Mouse (Mus musculus) liver (tissue): ENCODE results near the gene Ipo11.
A peak's percentile ranks its signal among the peaks of the same experiment; 100 is the strongest.
"Not testable (repeated sequence)": the region's sequence is repeated elsewhere in the genome, so short reads cannot be mapped to it uniquely, and the experiment has no call there.

Experiments
- DNase-seq: peaks from one replicate; pipeline ENCODE4 v3.0.0-alpha.2; 2020; ENCODE audit warnings: mixed read lengths

Ipo11 gene

GRCm38 (mm10) chr13:106936256-106937137 lies at the start of gene Ipo11:
Gene Ipo11 (minus strand): TSS chr13:106936958.
- DNase-seq = peak; percentile 94

DNA sequence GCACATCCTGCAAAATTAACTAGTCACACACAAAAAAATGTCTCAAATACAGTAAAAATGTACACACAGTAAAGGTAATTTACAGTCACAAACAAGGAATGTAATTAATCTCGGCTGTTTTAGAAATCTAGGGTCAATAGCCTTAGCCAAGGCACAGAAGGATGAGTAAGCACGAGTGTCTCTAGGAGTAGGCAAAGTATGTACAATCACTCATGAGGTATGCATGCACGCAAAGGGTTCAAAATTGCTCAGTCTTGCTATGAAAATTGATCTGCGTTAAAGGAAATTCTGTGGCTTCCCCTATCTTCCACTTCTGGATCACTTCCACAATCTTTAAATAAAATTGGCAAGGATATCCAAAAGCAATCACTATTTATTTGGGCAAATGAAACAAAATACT lies 24.7 kb upstream of the Ipo11 start:
- DNase-seq = no peak

GRCm38 (mm10) chr13:106960557-106960956 lies 23.8 kb upstream of the Ipo11 start:
- DNase-seq = no peak

GRCm38 (mm10) chr13:106958286-106958685 lies 21.5 kb upstream of the Ipo11 start:
- DNase-seq = no peak

- no peak for DNase-seq
Observed at GRCm38 (mm10) chr13:106957554-106957953, 20.8 kb upstream of the Ipo11 start.

DNA sequence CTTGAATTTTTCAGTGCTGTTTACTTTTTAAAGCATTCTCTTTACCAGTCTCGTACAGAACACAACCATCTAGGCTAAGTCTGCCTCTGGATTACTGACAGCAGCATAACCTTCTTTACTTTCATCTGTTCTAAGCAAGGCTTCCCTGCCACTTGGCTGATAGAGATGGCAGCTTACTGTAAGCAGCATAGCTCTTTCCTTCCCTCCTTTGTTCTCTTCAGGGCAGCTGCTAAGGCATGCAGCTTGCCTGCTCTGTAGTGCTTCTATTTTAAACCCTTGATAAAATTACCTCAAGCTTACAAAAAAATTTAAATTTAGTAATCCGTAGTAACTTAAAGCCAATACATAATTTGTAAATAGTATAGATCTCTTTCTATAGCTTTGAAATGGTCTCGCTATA lies 18.1 kb upstream of the Ipo11 start:
- no peak for DNase-seq

DNA sequence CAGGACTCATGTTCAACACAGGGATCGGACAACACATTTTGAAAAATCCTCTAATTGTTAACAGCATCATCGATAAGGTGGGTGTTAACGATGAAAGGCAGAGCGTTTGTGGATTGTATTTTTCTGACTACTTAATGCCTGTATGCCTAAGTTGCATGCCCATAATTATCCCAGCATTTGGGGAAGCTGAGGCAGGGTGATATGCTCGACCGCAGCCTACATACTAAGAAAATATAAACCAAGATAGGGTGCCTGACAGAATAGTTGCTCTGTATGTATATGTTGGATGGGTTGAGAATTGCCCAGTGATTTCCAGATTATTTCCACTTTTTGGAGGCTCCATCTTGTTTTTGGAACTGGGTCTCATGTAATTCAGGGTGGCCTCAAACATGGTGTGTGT lies 10.8 kb upstream of the Ipo11 start:
- no peak for DNase-seq

DNA sequence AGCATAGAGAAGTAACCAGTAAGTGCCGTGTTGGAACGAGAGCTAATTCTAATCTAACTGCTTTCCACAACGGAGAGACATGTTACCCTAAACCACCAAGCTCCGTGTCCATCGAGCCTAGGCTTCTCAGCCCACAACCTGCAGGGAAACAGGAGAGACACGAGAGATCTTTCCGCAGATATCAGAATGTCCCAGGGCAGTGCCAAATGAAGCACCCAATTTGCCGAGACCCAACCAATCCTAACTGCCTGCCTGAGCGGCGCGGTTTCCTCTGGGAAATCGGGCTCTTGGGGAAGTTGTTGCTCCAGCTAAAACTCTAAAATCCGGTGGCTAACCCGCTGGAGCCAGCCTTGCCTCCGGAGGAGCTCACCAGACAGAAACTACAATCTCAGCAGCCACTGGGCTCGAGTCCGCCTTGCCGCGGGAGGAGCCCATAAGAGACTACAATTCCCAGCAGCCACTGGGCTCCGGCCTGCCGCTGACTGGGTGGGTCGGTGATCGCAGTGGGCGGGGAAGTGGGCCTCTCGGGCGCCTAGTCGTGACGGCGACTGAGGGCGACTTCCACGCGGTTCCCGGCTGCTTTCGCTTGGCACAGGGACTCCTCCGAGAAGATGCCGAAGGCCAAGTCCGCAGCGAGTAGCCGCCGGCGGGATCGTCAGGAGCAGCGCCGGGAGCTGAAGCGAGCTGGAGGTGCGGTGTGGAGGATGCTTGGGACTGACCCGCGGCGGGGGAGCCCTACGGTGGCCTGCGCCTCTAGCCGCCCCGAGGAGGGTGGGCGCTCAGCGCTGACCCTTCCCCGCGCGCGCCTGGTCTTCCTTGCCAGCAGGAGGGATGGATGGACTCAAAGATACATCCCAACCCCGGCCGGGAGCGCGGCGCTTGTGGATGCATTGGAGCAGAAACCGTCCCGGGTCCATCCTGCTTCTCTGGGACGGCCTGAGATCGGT lies 10.1 kb upstream of the Ipo11 start, which contains the start of gene Dimt1:
Dimt1 (plus strand) TSS at position 534 of the 947 bp plus-strand sequence.
- peak; percentile 96 for DNase-seq

DNA sequence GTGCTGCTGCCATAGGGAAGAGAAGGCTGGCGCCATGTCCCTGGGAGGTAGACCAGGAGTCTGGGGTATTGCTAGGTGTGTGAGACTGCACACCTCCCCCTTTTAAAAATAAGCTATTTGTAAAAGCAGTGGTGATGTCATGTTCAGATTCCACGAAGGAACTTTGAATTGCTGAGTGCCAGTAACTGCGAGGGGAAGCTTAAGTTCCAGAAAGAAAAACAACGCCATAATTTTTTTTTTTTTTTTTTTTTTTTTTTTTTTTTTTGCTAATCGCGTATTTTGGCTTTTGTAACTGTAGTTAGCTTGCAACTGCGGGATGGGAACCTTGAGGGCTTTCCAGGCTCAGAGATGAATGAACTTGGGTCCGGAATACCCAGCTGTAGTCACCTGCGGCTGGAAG lies 8.8 kb upstream of the Ipo11 start:
- DNase-seq = no peak

GRCm38 (mm10) chr13:106942721-106943120 lies 6.0 kb upstream of the Ipo11 start:
- DNase-seq = no peak

GRCm38 (mm10) chr13:106941211-106941976 lies 4.6 kb upstream of the Ipo11 start:
- no peak for DNase-seq

DNA sequence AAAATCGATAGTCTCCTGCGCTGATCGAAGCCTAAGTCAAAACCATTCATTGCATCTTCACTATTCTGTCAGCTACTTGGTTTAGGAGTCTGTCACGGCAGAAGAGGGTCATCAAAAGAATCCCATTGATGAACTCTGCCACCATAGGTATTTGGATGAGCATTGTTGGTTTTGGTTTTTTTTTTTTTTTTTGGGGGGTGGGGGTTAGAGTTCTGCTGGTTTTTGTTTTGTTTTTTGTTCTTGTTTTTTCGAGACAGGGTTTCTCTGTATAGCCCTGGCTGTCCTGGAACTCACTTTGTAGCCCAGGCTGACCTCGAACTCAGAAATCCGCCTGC lies 347 bp upstream of the Ipo11 start:
- DNase-seq = no peak

DNA sequence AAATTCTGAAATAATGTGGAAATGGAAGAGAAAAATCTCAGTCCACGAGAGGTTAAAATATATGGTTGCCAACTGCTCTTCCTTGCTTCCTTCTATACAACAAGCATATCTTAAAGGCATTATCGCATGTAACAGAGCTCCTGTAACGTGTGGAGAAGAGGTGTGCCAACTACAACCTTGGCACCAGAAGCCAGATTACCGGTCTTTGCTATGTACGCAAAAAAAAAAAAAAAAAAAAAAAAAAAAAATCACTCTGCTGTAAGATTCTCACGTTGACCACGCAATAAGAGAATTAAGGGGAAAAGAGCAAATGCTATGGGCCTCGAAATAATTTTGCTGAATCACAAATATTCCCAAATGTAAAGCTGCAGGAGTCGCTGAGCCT lies 895 bp downstream of the Ipo11 start:
- no peak for DNase-seq

DNA sequence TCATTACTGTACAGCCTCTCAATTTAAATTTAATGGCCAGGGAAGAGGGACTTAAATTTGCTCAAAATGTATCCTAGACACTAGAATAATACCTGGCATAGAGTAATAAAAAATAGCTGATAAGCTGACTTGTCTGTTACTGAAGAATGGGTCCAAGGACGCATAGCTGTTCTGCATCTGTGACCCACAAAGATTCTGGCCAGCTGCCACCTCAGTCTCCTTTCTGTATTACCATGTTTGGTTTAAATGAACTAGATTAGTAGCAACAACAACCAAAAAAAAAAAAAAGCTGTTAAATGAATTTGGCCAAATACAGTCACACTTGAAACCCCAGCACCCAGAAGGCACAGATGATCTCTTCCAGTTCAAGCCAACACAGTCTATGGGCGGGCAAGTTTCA lies 7.6 kb downstream of the Ipo11 start:
- DNase-seq = no peak

DNA sequence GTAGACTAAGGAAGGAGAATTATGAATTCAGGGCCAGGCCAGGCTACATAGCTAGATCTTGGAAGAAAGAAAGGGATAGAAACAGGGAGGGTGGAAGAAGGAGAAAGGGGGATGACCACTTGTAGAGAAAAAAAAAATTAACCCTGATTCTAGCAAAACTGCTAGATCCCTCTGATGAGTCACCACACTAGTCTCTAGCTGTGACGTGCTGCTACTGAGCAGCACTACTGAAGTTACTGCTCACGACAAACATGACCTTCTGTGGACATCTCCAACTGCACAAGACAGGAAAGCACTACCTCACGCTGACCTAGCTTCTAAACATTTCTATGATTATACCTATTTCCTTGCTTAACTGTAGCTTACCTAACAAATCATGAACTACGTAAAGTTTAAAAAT lies 8.5 kb downstream of the Ipo11 start:
- DNase-seq = no peak

- not testable (repeated sequence) for DNase-seq
Observed at GRCm38 (mm10) chr13:106925921-106926320, 10.8 kb downstream of the Ipo11 start.

GRCm38 (mm10) chr13:106918322-106919050 lies 18.3 kb downstream of the Ipo11 start:
- no peak for DNase-seq

DNA sequence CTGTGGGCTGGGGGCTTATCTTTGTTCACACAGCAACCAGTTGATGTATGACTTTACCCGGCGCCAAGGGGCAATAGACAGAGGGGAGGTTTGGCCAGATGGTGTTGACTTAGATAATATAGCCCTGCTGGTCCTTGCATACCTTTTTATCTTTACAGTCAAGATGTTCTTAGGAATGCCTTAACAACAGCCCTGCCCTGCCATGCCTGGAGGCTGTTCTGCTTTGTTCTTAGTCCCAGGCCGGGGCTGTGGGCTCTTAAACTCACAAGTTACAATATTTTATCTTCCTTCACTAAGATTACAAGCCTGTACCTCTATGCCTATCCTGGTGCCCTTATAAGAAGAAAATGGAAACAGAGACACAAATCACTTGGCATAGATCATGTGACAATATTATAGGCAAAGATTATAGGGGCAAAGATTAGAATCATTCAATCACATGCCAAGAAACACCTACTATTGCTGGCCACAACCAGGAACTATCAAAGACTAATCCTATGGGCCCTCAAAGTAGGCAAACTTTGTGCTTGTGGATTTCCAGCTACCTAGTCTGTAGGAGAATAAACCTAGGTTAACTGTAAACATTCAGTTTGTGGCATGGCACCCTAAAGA lies 23.5 kb downstream of the Ipo11 start:
- peak; percentile 67 for DNase-seq

DNA sequence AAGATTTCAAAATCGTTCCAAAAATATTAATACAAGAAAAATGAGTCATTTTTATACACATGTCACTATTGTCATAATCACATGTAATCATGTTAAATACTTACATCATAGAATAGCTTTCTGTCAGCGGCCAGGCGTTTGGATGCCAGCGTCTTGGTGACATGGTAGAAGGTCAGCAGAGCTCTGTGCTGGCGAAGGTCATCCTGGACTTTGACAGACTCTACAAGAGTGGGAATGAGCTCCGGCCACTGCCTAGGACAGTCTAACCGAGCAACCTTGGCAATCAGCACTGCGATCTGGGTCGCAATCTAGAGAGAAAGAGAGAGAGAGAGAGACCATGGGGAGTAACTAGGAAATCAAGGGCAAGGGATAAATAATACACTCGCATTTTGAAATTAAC lies 26.7 kb downstream of the Ipo11 start:
- DNase-seq = no peak

DNA sequence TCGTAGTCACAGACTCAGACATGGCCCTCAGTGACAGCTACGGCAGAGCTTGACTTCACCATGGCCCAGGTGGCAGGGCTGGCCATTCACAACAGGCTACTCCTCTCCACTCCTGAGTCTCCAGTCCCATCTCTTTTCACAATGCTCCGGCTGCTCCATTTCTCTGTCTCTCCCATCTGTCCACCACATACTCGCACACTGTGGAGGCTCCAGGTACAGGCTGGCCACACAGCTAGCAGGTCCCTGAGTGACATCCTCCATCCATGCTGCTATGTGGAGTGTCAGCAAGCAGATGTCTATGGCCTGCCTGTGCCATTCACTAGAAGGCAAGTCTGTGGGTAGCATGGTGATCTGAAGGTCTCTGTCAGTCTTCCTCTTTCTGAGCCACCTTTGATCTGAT lies 29.5 kb downstream of the Ipo11 start:
- no peak for DNase-seq

GRCm38 (mm10) chr13:106905154-106905553 lies 31.6 kb downstream of the Ipo11 start:
- DNase-seq = not testable (repeated sequence)

DNA sequence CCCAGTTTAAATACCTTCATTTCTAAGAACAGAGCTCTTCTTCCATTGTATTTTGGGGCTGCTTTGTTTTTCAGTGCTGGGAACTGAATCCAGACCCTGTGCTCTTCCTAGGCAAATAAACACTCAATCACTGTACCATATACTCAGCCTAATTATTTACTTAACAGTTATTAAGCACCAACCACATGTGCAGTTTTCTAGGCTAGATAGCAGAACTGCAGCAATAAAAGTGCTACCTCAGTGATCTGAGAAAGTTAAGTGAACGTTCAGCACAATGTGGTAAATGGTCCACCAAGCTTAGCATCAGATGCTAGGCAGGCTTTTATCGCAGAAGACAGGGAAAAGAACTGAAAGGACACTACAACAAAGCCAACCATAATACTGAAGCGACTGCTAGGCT lies 32.1 kb downstream of the Ipo11 start:
- no peak for DNase-seq
